In the genomic region with DNA sequence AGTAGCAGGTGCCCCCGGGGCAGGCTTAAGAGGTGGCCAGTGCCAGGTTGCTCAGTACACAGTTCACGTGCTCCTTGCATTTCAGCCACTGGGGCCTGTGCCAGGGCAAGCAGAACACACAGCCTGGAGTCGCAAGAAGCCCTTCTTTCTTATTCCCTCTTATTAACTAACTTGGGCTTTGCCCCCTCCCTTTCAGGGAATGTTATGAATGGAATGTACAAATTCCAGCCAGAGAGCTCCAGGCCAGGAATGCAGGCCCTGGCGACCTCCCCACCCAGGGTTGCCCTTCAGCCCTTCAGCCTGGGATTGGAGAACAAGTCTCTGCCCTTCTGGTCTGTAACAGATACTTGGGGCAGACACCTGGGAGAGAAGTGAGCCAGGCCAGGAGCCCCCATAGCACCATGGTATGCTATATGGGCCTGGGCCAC, we compare ENCODE assay signal across 8 mouse cellular contexts. TPM values are rescaled to one million over a fixed set of nuclear protein-coding genes. Genes with fewer than 3 reads are reported as not detected.
DNase-seq lines count a peak whose midpoint lies in the region; ATAC-seq lines count a peak whose summit lies in the region.

No protein-coding gene starts in this region.

- H3K27me3 ChIP-seq in forebrain, embryonic 13.5 days = no peaks in the 10 kb centered on the region

- no peak overlapping the region for H3K4me3 ChIP-seq in forebrain, embryonic 13.5 days

- H3K9me3 ChIP-seq in forebrain, embryonic 13.5 days (replicated peaks) = no peaks in the 10 kb centered on the region

- 32% methylated on average over 4 of the region's 4 CpGs for WGBS in forebrain, embryonic 13.5 days

- H3K4me1 ChIP-seq in forebrain, embryonic 13.5 days = peaks cover 31% of the 10 kb centered on the region

- DNase-seq in urinary bladder, postnatal 14 days (ENCODE audit: low spot score) = peak; percentile 62
- DNase-seq in urinary bladder, postnatal 10 days (ENCODE audit: low spot score) = no peak
- DNase-seq in heart, postnatal 25 days (ENCODE audit: low spot score) = peak; percentile 47
- peak; percentile 54 to 55 for DNase-seq in layer of hippocampus, adult 8-10 months (ENCODE audit: low spot score in 2 of 2)
- DNase-seq in lung, postnatal 4 days = peak; percentile 72 to 92
- peak; percentile 78 for DNase-seq in yolk sac, embryonic 10.5 days (ENCODE audit: low spot score)

- no peak overlapping the region for H3K4me2 ChIP-seq in forebrain, embryonic 13.5 days

- H3K27ac ChIP-seq in forebrain, embryonic 13.5 days = peak overlapping the region; percentile 35; the same call in 1 of the 2 replicates

- peak; percentile 80 for ATAC-seq in forebrain, embryonic 13.5 days
- ATAC-seq in megakaryocyte progenitor cell, adult 5-6 weeks (replicated peaks; ENCODE audit: poor library complexity) = no peak

- no peak overlapping the region for H3K9ac ChIP-seq in forebrain, embryonic 13.5 days

- intact Hi-C loops in heart, postnatal 25 days (cut with DNase I) = loop anchor here (2.0 kb wide), 1 partner anchor 45 kb away; the partner anchor contains the start of gene Klf15

- H3K36me3 ChIP-seq in forebrain, embryonic 13.5 days (ENCODE audit: poor library complexity, severe bottlenecking) = no peaks in the 10 kb centered on the region

RNA-seq across cellular contexts. Expression of gene Aldh1l1, which starts 22.0 kb away (rescaled TPM):
- 8.1 and 9.6 TPM in 2 replicates for polyA plus RNA-seq in forebrain, embryonic 13.5 days (2015; fragmentation: Nextera tagmentation; extraction: Ambion mirVana)
- total RNA-seq in heart, postnatal 25 days (2021) = 1 to 10 TPM; 1.5 to 2.3 TPM
- total RNA-seq in layer of hippocampus, adult 8-10 months (2022) = 10 to 100 TPM; 40.8 to 52.0 (median 45.5) TPM
- total RNA-seq in megakaryocyte progenitor cell, adult 5-6 weeks (2015) = 1.1 TPM in 2 replicates
- total RNA-seq in megakaryocyte progenitor cell, adult 5-6 weeks (2017) = 2.0 and 2.4 TPM in 2 replicates

RNA-seq across cellular contexts. Expression of gene Klf15, which starts 45.8 kb away (rescaled TPM):
- polyA plus RNA-seq in forebrain, embryonic 13.5 days (2015; fragmentation: Nextera tagmentation; extraction: Ambion mirVana) = 6.5 and 7.0 TPM in 2 replicates
- total RNA-seq in heart, postnatal 25 days (2021) = 10 to 100 TPM; 45.1 to 56.9 TPM
- 10 to 100 TPM; 29.8 to 38.5 (median 34.8) TPM for total RNA-seq in layer of hippocampus, adult 8-10 months (2022)
- 0.22 TPM in 1 of 2 replicates, not detected in the other for total RNA-seq in megakaryocyte progenitor cell, adult 5-6 weeks (2015)
- total RNA-seq in megakaryocyte progenitor cell, adult 5-6 weeks (2017) = not detected in 2 replicates

Comparison
In these comparisons a context has a peak if more than half of its experiments do, and no peak if none do; other contexts are left out.
1. RNA of gene Aldh1l1, which starts 22.0 kb away (total RNA-seq): 40.8 to 52.0 TPM in layer of hippocampus, adult 8-10 months; 1.5 to 2.3 TPM in heart, postnatal 25 days and 1.1 to 2.4 TPM in megakaryocyte progenitor cell, adult 5-6 weeks; every median in the first group is over 10 times any median in the second.
2. RNA of gene Klf15, which starts 45.8 kb away (total RNA-seq): 45.1 to 56.9 TPM in heart, postnatal 25 days and 29.8 to 38.5 TPM in layer of hippocampus, adult 8-10 months; 0.22 TPM in megakaryocyte progenitor cell, adult 5-6 weeks; every median in the first group is over 10 times any median in the second.